Mouse (Mus musculus) lung, embryonic 16.5 days (tissue): Measurements from ENCODE around the gene Il31ra. TPM values are rescaled to one million over a fixed set of nuclear protein-coding genes. Genes with fewer than 3 reads are reported as not detected.

Experiments
- ATAC-seq: fragments of 200-750 bp; cut with Nextera tagmentation; 2 replicates; pipeline ENCODE4 v1.8.0; 2017; ENCODE audit warnings: low read depth, mild to moderate bottlenecking, moderate library complexity
- H3K27ac ChIP-seq: fragments of 300-500 bp; sonication (generic); 2 replicates; pipeline ENCODE4 v1.5.1; 2014; ENCODE audit warnings: mild to moderate bottlenecking, control low read depth, low read length
- H3K27me3 ChIP-seq: fragments of 300-500 bp; sonication (generic); 2 replicates; pipeline ENCODE4 v1.6.1; 2014; ENCODE audit warnings: low read depth, low read length, mixed read lengths; ENCODE audit not compliant: control insufficient read depth, insufficient read depth
- H3K36me3 ChIP-seq: fragments of 300-500 bp; sonication (generic); 2 replicates; pipeline ENCODE4 v1.6.1; 2014; ENCODE audit warnings: low read length; ENCODE audit not compliant: control insufficient read depth, insufficient read depth
- H3K4me1 ChIP-seq: fragments of 300-500 bp; sonication (generic); replicated peaks from 2 replicates; pipeline ENCODE4 v1.6.1; 2014; ENCODE audit warnings: low read length, mixed read lengths; ENCODE audit not compliant: control insufficient read depth, insufficient read depth
- H3K4me2 ChIP-seq: fragments of 300-500 bp; sonication (generic); 2 replicates; pipeline ENCODE4 v1.6.1; 2014; ENCODE audit warnings: low read depth, low read length, control low read depth
- H3K4me3 ChIP-seq: fragments of 300-500 bp; sonication (generic); 2 replicates; pipeline ENCODE4 v1.5.1; 2014; ENCODE audit warnings: mild to moderate bottlenecking, low read length, control low read depth
- H3K9ac ChIP-seq: fragments of 300-500 bp; sonication (generic); 2 replicates; pipeline ENCODE4 v1.6.1; 2014; ENCODE audit warnings: low read length, control low read depth
- H3K9me3 ChIP-seq: fragments of 300-500 bp; sonication (generic); 2 replicates; pipeline ENCODE4 v1.6.1; 2016; ENCODE audit warnings: low read length; ENCODE audit not compliant: control insufficient read depth
- WGBS: fragments of 180-500 bp; shearing (Covaris S2); extraction: QIAGEN DNeasy Blood & Tissue Kit; methylation state at CpG from one replicate; pipeline ENCODE4 v1.1.7; 2014; 5-methylcytosine and 5-hydroxymethylcytosine counted together
- polyA plus RNA-seq: library from polyadenylated mRNA; unstranded; fragments of >200 nt; fragmentation: Nextera tagmentation; extraction: Ambion mirVana; gene quantifications from 2 replicates; pipeline ENCODE4 v1.2.1, GENCODE M21; 2015

Il31ra gene
- polyA plus RNA-seq, 1 experiment from 2014 or later = not detected

DNA sequence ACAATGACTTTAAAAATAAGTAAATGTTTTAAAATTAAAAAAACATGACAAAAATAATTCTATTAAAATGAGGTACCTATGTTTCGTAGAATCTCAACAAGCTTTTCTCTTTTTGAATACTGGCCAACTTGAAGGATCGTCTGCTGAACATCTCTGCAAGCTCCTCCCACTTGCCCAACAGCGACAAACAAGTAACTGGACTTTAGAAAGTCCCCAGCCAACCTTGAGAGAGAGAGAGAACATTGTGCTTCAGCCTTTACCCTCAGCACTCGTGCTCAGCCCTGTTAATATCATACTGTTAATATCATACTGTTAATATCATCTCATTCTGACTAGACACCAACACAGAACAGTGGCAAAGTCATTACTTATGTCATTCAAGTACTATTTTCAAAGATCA, 10.3 kb upstream of the Il31ra start:
- Histone ChIP-seq H3K9me3 (no peaks in the 10 kb centered on the region), H3K36me3 (no peaks in the 10 kb centered on the region), H3K4me1 (no peaks in the 10 kb centered on the region), H3K27me3 (no peaks in the 10 kb centered on the region), H3K9ac (no peak overlapping the region), H3K4me3 (no peak overlapping the region), H3K4me2 (no peak overlapping the region), H3K27ac (no peak overlapping the region)
- 49% methylated on average over 4 of the region's 4 CpGs for WGBS
- no peak for ATAC-seq

DNA sequence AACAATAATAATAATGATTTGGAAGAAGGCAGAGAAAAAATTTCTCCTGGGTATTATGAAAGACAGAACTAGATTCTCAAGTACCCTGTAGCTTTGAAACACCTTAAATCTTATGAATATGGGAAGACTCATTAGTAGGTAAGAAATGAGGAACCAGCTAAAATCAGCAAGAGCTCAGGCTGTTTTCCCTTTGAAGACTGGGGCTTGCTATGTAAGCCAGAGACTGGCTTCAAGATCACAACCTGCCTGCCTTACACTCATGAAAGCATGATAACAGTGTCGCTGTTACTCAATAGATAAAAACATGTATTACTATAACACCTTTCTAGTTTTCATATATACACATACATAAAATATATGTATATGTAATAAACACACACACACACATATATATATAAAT, 9.7 kb upstream of the Il31ra start:
- no peaks in the 10 kb centered on the region for H3K36me3 ChIP-seq
- no peak overlapping the region for H3K9ac ChIP-seq
- H3K27me3 ChIP-seq = no peaks in the 10 kb centered on the region
- ATAC-seq = no peak
- no peaks in the 10 kb centered on the region for H3K4me1 ChIP-seq
- H3K9me3 ChIP-seq = no peaks in the 10 kb centered on the region
- no peak overlapping the region for H3K4me2 ChIP-seq
- no peak overlapping the region for H3K27ac ChIP-seq
- H3K4me3 ChIP-seq = no peak overlapping the region
- 80% methylated on average over 1 of the region's 1 CpGs for WGBS

DNA sequence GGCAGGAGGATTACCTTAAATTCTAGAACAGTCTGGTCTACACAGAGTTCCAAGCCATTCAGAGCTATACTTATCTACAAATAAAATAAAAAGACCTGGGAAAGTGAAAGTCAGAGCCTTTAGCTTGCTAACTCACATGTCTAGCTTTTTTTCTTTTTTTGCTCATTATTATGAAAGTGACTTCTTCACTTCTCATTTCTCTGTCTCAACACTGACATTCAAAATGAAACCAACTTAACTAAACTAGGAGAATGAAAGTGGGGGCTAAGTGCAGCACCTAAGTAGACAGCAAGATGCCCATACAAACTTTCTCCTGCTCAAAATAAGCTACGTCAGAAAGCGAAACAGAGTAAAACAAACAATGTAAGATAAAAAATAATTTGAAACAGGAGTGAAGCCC, 8.4 kb upstream of the Il31ra start:
- Histone ChIP-seq H3K4me3 (no peak overlapping the region), H3K27ac (no peak overlapping the region), H3K9me3 (no peaks in the 10 kb centered on the region), H3K9ac (no peak overlapping the region), H3K4me2 (no peak overlapping the region), H3K36me3 (no peaks in the 10 kb centered on the region), H3K27me3 (no peaks in the 10 kb centered on the region), H3K4me1 (no peaks in the 10 kb centered on the region)
- no peak for ATAC-seq
- WGBS = 76% methylated on average over 2 of the region's 2 CpGs

DNA sequence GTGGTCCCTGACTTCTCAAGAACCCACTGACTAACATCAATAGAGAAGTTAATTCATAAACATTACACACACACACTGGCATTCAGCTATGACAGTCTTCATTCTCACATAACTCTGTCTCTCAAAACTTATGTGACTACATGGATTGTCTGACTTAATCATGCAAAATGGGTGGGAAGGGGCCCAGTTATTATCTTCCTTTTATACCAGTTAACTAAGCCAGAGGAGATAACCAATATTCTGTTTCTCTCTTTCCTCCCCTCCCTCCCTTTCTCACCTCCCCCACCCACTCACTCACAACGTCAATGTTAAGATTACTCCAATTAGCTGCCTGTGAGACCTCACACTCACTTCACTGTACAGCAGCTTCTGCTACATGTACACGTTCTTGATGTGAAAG, 3.9 kb downstream of the Il31ra start:
- no peaks in the 10 kb centered on the region for H3K9me3 ChIP-seq
- no peaks in the 10 kb centered on the region for H3K27me3 ChIP-seq
- no peak overlapping the region for H3K4me3 ChIP-seq
- H3K4me1 ChIP-seq = no peaks in the 10 kb centered on the region
- 24% methylated on average over 2 of the region's 2 CpGs for WGBS
- H3K4me2 ChIP-seq = no peak overlapping the region
- ATAC-seq = no peak
- H3K36me3 ChIP-seq = no peaks in the 10 kb centered on the region
- H3K27ac ChIP-seq = no peak overlapping the region
- no peak overlapping the region for H3K9ac ChIP-seq

DNA sequence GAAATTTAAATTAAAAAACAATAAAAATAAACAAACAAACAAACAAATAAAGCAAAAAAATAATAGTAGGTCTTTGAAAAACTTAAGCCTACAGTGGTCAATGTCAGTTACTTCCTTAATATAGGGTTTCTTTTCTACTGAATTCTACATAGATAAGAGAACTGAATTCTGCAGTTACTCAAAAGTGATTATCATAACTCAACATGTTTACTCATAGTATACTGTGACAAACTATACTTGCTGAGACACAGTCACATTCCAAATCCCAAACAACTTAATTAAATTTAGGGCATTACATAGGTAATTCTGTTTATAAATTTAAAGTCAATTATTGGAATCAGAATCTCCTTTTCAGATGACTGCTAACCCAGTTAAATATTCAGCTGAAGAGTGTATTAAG, 4.5 kb downstream of the Il31ra start:
- no peak for ATAC-seq
- Histone ChIP-seq H3K4me2 (no peak overlapping the region), H3K36me3 (no peaks in the 10 kb centered on the region), H3K4me3 (no peak overlapping the region), H3K27ac (no peak overlapping the region), H3K9me3 (no peaks in the 10 kb centered on the region), H3K27me3 (no peaks in the 10 kb centered on the region), H3K4me1 (no peaks in the 10 kb centered on the region), H3K9ac (no peak overlapping the region)

DNA sequence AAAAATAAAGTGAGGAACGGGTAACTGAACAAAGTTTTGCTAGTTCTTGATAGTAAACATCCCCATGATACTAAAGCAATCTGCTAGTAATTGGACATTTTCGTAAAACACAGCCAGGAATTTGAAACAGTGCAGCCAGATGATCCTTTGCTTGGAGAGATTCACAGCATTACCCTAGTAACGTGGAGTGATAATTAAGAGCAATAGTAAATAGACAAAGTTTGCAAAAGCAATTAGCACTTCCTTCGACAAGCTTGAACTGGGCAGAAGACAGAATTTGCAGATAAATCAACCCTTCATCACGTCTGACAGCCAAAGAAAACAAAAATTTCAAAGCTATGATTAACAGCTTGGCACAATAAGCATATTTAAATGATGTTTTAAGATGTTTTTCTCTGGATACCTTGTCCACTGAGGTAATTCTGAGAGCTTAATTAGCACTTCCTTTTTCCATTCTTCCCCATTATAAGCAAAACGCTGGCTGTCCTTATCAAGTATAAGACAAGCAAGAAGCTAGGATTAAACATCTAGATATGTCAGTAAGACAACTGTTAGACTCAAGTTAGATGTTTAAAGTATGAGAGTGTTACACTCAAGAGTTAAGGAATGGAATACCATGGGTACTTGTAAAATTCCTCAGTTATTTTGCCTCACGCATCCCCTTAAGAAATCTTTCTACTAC, 9.5 kb downstream of the Il31ra start:
- Histone ChIP-seq H3K4me1 (no peaks in the 10 kb centered on the region), H3K36me3 (no peaks in the 10 kb centered on the region), H3K27me3 (no peaks in the 10 kb centered on the region), H3K4me2 (no peak overlapping the region), H3K4me3 (no peak overlapping the region), H3K9ac (no peak overlapping the region), H3K9me3 (no peaks in the 10 kb centered on the region), H3K27ac (no peak overlapping the region)
- no peak for ATAC-seq
- 36% methylated on average over 7 of the region's 7 CpGs for WGBS

DNA sequence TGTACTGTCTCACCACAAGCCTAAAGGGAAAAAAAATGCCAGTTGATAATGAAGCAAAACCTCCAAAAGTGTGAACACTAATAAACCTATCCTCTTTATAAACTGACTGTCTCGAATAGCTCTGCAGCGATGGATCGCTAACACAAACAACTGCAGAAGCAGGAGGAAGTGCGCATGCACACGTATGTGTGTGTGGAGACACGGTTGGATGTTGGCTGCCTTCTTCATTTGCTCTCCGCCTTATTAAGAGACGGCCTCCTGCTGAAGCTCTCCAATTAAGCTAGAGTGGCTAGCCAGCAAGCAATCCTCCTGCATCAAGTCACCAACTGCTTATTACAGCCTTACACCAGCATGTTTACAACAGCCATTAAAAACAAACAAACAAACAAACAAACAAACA, 11.9 kb downstream of the Il31ra start:
- Histone ChIP-seq H3K4me3 (no peak overlapping the region), H3K9me3 (no peaks in the 10 kb centered on the region), H3K4me1 (no peaks in the 10 kb centered on the region), H3K27me3 (no peaks in the 10 kb centered on the region), H3K27ac (no peak overlapping the region), H3K9ac (no peak overlapping the region), H3K4me2 (no peak overlapping the region), H3K36me3 (no peaks in the 10 kb centered on the region)
- no peak for ATAC-seq
- WGBS = 80% methylated on average over 8 of the region's 8 CpGs

DNA sequence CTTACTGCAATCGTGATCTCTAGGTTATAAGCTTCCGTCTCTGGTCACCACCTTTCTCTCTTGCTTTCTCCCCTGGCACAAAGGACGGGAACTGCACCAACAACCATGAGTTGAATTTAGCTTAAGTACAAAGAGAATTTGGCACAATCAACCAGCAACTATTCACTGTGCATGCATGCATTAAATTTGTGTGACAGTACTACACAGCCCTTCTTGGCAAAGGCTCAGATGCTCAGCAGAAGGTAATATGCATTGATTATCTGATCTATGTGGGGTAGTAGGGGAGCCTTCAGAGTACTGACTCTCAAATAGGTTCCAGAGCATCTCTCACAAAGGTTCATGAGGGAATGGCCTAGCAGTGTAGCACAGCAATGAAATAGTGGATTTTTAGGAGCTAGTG, 12.4 kb downstream of the Il31ra start:
- no peaks in the 10 kb centered on the region for H3K4me1 ChIP-seq
- no peaks in the 10 kb centered on the region for H3K36me3 ChIP-seq
- no peak overlapping the region for H3K27ac ChIP-seq
- H3K4me3 ChIP-seq = no peak overlapping the region
- H3K9ac ChIP-seq = no peak overlapping the region
- H3K27me3 ChIP-seq = no peaks in the 10 kb centered on the region
- ATAC-seq = no peak
- no peaks in the 10 kb centered on the region for H3K9me3 ChIP-seq
- 84% methylated on average over 3 of the region's 3 CpGs for WGBS
- H3K4me2 ChIP-seq = no peak overlapping the region

DNA sequence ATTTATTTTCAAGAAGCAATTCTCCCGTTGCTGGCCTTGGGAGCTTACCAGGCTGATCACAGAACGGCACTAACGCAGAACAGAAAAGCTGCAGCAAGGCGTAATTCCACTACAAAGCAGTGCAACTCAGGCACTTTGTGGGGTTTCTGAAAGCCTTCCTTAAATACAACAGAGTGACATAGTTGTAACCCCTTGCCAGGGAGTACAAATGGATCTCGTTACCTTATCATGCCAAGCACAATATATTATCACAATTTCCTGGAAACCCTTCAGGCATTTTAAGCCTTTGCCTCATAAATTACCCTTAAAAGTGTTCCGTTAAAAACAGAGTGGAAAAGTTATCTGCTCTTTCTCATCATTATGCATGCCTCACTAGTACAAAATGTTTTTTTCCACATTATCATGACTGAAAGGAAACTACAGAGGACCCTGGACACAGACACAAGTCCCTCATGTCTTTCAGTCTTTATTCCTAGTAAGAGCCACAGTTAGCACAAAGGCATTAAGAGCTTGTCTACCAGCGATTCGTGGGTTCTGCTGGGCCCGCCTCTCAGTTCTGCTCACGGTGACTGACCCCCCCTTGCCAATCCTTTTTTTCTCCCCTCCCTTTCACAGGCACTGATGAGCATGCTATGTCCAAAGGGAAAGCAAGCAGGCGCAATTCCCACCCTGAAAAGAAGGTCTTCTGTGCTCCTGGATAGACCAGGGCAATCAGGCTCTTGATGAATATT, 13.4 kb downstream of the Il31ra start:
- no peaks in the 10 kb centered on the region for H3K27me3 ChIP-seq
- no peaks in the 10 kb centered on the region for H3K4me1 ChIP-seq
- no peak overlapping the region for H3K9ac ChIP-seq
- no peaks in the 10 kb centered on the region for H3K36me3 ChIP-seq
- no peak overlapping the region for H3K4me3 ChIP-seq
- H3K4me2 ChIP-seq = no peak overlapping the region
- no peak for ATAC-seq
- H3K27ac ChIP-seq = no peak overlapping the region
- H3K9me3 ChIP-seq = no peaks in the 10 kb centered on the region
- 50% methylated on average over 11 of the region's 11 CpGs for WGBS
